Mouse (Mus musculus): Measurements from ENCODE around the gene Cars2.
"Not testable (repeated sequence)": the region's sequence is repeated elsewhere in the genome, so short reads cannot be mapped to it uniquely, and the experiment has no call there.

Cars2 gene

DNA sequence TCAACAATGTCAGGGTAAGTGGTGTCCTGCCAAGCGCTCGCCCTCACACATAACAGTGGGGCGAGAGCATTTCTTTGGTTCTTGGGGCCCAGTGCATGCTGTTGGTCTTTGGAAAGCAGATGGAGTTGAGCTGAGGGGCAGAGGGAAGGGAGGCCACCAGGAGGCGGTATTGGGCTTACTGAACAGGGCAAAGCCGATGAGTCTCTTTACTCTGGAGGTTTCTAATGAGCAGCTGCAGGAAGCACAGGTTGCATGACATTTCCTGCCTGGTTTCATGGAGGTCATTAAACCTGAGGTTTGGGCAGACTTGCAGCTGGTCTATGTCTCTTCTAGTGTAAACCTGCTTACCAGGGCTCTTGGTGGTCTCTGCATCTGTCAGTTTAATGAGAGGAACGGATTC lies 43.8 kb downstream of the Cars2 start:
- peak; percentile 63 to 72 for DNase-seq

DNA sequence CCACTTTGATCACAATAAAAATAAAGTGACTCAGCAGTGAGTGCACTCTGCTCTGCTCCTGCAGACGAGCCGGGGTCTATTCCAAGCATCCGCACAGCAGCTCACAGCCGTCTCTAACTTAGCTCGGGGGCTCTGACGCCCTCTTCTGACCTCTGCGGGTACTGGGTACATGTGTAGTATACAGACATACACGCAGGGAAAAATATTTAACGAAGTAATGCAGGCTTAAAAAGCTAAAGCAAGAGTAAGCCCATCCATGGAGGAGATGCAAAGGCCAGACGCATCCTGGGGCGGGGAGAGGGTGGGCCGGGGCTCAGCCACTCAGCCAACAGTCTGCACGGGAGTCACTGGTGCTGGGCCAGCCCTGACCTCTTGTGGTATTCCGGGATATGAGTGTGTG lies 44.5 kb downstream of the Cars2 start:
- DNase-seq: peak in 1 of 2 experiments; percentile 18

DNA sequence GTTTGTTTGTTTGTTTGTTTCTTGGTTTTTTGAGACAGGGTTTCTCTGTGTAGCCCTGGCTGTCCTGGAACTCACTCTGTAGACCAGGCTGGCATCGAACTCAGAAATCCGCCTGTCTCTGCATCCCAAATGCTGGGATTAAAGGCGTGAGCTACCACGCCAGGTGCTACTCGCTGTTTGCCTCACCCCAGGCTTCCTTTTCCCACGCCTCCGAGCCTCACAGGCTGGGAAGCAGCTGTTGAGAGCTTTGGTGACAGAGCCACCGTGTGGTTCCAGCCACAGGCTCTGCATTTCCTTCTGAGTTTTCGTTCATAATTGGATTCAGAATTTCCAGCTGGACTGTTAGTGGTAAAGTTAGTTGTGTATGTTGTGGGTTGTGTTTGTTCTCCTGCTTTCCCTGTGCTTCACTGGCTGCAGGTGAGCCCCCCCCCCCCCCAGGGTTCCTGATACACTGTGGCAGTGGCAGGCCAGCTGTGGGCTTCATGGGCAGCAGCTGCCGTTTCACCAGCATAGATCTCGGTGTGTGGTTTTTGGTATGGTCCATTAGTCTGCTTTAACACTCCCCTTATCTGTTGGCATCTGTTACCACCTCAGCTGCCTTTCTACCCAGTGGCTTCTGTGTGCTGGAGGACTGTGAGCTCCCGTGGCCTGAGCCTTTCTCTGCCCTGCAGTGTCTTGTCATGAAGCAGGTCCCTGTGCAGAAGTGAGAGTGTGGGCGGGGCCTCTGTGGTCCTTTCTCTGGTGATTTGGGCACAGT lies 46.9 kb downstream of the Cars2 start:
- no peak for DNase-seq

- no peak for DNase-seq
Observed at GRCm38 (mm10) chr8:11498786-11499485, 51.6 kb downstream of the Cars2 start.

- no peak for DNase-seq
Observed at GRCm38 (mm10) chr8:11498281-11498680, 52.3 kb downstream of the Cars2 start.

DNA sequence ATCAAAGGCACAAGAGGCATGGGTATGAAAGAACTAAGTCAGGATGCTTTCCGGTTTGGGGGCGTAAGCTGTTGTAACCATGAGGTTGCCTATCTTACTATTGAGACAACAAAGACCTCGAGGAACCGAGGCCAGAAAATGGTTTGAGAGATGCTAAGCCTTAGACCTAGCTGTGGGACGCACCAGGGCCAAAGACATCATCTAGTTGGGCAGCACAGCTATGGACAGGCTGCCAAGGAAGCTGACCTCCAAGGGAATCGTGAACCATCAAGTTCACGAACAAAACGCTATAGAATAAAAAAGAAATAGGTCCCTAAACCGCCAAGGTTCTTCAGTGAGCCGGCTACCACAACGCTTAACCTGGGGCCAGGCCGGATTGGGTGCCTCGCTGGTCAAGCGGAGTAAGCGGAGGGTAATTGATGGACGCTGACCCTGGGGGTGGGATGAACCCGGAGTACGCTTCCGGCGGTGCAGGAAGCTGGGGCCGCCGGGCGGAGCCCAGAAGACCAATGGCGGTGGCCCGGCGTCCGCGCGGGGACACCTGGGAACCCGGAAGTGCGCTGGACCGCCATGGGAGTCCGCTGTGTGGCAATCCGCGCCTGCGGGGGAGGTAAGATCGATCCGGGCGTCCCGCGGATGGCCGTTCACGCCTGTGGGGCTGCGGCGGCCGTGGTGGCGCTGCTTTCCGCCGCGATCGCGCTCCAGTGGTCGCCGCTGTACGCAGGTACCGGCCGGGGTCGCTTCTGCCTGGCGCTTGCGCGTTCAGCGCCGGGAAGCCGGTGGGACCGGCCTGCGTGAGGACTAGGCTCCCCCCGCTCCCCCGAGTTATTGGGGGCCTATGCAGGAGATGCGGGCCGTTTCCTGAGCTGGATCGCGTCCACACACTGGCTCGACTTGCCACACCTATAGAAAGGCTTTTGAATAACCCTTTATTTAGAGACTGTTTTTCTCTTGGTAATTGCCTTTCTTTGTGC lies 53.3 kb downstream of the Cars2 start, which contains the start of gene Naxd:
TSS of gene Naxd (plus strand) at position 490 of the 974 bp plus-strand sequence.
- DNase-seq: peak; percentile 92 to 96

DNA sequence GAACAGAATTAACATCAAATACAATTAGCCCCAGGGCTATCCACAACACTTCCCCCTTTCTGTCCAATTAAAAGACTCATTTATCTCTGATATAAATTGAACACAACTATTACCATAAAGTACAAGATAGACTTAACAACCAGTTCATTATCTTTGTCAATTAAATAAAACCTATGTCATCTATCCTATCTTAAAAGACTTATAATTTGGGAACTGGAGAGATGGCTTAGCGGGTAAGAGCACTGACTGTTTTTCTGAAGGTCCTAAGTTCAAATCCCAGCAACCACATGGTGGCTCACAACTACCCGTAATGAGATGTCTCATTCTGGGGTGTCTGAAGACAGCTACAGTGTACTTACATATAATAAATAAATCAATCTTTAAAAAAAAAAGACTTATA lies 58.2 kb downstream of the Cars2 start:
- not testable (repeated sequence) for DNase-seq

DNA sequence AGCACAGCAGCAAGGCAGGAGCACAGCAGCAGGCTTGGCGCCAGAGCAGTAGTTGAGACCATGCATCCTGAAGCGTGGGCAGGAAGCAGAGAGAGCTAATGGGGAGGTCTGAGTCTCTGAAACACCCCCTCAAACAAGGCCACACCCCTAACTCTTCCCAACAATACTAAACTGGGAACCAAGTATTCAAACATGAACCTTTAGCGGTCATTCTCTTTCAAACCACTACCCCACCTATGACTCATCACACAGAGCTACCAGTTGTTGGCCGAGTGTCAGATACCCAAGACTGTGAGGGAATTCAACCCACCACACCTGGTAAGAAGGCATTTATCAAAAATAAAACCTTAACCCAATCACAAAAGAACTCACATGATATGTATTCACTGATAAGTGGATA lies 63.4 kb downstream of the Cars2 start:
- DNase-seq: no peak

- peak; percentile 52 to 79 for DNase-seq
Observed at GRCm38 (mm10) chr8:11486142-11486541, 64.4 kb downstream of the Cars2 start.

GRCm38 (mm10) chr8:11482537-11482936 lies 68.0 kb downstream of the Cars2 start:
- no peak for DNase-seq

DNA sequence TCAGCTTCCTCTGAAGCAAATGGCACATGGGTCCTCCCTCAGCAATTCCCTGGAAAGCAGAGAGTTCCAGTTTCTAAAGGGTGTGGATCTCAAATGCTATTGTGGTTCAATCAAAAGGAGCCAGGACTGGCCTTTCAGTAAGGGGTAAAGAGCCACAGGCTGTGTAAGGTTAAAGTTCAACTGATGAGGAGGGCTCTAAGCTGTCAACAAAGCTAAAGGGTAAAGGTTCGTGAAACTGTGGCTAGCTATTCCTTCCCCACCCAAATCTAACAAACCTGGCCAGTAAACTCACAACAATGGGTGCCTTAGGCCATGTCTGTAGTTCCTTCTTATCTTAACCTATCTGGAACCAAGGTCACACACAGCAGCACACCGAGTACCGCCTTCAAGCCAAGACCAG lies 68.7 kb downstream of the Cars2 start:
- DNase-seq: no peak

GRCm38 (mm10) chr8:11479591-11479990 lies 71.0 kb downstream of the Cars2 start:
- DNase-seq: no peak

- no peak for DNase-seq
Observed at GRCm38 (mm10) chr8:11478807-11479527, 71.6 kb downstream of the Cars2 start.

- peak; percentile 77 to 80 for DNase-seq
Observed at GRCm38 (mm10) chr8:11477811-11478761, 72.5 kb downstream of the Cars2 start, which contains the start of gene Rab20. TSS of gene Rab20 (minus strand) at chr8:11478710.

- no peak for DNase-seq
Observed at GRCm38 (mm10) chr8:11477178-11477553, 73.4 kb downstream of the Cars2 start.

DNA sequence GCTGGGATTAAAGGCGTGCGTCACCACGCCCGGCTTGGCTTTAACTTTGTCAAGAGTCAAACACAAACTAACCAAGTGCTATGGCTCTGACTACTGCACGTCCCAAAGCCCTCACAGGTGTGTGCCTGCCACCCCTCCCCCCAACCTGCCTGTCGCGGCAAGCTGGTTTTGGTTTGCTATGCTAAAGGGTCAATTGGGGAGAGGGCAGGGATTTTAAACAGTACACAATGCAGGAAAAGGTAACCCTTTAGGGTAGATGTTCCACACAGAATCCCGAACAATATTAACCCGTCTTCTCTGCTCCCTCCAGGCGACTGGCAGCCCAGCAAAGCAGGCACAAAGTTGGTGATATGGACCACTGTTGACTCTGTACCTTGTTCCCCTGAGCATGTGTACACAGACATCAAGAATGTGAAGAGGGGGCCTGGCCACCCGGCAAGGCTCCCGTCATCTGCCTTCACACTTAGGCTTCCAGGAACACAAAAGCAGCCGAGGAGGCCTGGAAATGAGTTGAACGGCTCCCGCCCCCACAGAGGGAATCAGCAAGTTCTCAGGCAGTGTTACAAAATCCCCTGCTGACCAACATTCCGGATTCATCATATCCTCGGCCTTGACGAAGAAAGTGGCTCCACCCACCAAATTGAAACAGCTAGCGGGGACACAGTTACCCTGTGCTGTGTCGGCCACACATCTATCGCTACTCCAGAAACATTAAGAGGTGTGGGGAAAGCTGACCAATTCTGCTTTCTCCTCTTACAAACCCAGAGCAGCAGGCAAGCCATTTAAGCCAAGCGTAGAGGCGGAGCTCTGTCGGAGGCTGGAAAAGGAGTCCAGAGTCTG lies 74.0 kb downstream of the Cars2 start:
- peak; percentile 77 to 86 for DNase-seq

DNA sequence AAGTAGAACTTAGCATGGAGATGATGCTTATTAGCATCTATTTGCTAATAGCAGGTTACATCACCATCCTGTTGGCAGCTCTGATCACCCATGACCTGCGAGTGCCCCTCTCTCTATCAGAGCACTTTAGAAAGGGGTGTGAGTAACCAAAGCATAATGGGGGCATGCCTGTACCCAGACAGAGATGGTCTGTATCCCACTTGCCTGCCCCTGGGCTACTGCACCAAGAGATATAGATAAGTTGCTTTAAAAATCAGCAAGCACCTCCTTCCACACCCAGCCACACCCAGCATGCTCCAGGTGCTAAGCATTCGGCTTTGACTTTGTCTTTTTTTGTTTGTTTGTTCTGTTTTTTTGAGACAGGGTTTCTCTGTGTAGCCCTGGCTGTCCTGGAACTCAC lies 74.7 kb downstream of the Cars2 start:
- no peak for DNase-seq

GRCm38 (mm10) chr8:11475397-11475796 lies 75.2 kb downstream of the Cars2 start:
- DNase-seq: no peak

GRCm38 (mm10) chr8:11473072-11473471 lies 77.5 kb downstream of the Cars2 start:
- DNase-seq: peak; percentile 53 to 79

DNA sequence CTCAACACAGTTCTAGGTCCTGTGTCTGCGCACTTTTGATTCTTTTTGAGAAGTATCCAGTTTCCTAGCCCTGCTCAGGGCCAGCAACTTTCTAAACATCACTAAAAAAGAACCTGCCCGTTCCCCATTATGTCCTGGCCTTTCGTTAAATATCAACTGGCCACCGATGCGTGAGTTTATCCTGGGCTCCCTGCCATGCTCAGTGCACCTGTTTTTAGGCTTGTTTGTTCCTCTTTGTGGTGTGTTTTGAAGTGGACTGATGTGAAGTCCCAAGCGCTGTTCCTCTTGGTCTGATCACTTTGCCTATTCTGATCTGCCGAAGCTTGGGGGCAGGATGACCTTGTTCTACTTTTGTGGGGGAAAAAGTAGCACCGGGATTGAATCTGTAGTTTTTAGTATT lies 79.3 kb downstream of the Cars2 start:
- no peak for DNase-seq

Measured in lung, postnatal 4 days (tissue).